In genomic region chr3:90464552-90465080, GRCm38 (mm10) we compare ENCODE assay signal across 8 mouse cellular contexts. TPM values are rescaled to one million over a fixed set of nuclear protein-coding genes. Genes with fewer than 3 reads are reported as not detected.
DNase-seq lines count a peak whose midpoint lies in the region; ATAC-seq and TF ChIP-seq lines count a peak whose summit lies in the region.

No protein-coding gene starts in this region.

- peak; percentile 41 for DNase-seq in urinary bladder, postnatal 14 days (ENCODE audit: low spot score)
- DNase-seq in urinary bladder, postnatal 25 days (ENCODE audit: low spot score), result no peak
- peak; percentile 8 to 12 for DNase-seq in gastrocnemius, adult 8-10 months (ENCODE audit: low spot score in 2 of 2)
- peak; percentile 94 for DNase-seq in lung, postnatal 0 days (ENCODE audit: low spot score)
- DNase-seq in thymus, postnatal 0 days (ENCODE audit: low spot score), result no peak
- no peak for DNase-seq in layer of hippocampus, adult 9-11 months

- H3K9me3 ChIP-seq in intestine, embryonic 16.5 days (ENCODE audit: control insufficient read depth, low read length), result no peaks in the 10 kb centered on the region
- no peaks in the 10 kb centered on the region for H3K9me3 ChIP-seq in lung, postnatal 0 days (ENCODE audit: low read length)

- no peak for TF ChIP-seq EP300 in lung, postnatal 0 days (IDR thresholded peaks at IDR 0.05)

- peak overlapping the region; percentile 66 for H3K9ac ChIP-seq in intestine, embryonic 16.5 days (ENCODE audit: low read depth, low read length)
- H3K9ac ChIP-seq in lung, postnatal 0 days (replicated peaks; ENCODE audit: low read depth), result peak overlapping the region; percentile 74

- H3K4me3 ChIP-seq in intestine, embryonic 16.5 days (ENCODE audit: low read length), result peak overlapping the region; percentile 64
- peak overlapping the region; percentile 71 for H3K4me3 ChIP-seq in lung, postnatal 0 days (ENCODE audit: low read depth, low read length)
- peak overlapping the region; percentile 63 for H3K4me3 ChIP-seq in small intestine, adult 2 months (ENCODE audit: low read depth, low read length)

- WGBS in intestine, embryonic 16.5 days, result 17% methylated on average over 37 of the region's 37 CpGs
- 6% methylated on average over 31 of the region's 37 CpGs for WGBS in lung, postnatal 0 days
- 43% methylated on average over 37 of the region's 37 CpGs for WGBS in small intestine, adult 2 months

- H3K4me1 ChIP-seq in intestine, embryonic 16.5 days (ENCODE audit: control insufficient read depth, insufficient read depth, low read length), result peaks cover 13% of the 10 kb centered on the region; the same call in 1 of the 2 replicates
- no peaks in the 10 kb centered on the region; the same call in 1 of the 2 replicates for H3K4me1 ChIP-seq in lung, postnatal 0 days (ENCODE audit: insufficient read depth, low read depth, low read length)
- H3K4me1 ChIP-seq in small intestine, adult 2 months (ENCODE audit: control insufficient read depth, insufficient read depth, insufficient read length, low read length), result no peaks in the 10 kb centered on the region

- ATAC-seq in intestine, embryonic 16.5 days, result peak; percentile 15
- ATAC-seq in lung, postnatal 0 days, result peak; percentile 75

- peak overlapping the region; percentile 85 for H3K4me2 ChIP-seq in intestine, embryonic 16.5 days (ENCODE audit: low read depth, low read length)
- H3K4me2 ChIP-seq in lung, postnatal 0 days (replicated peaks; ENCODE audit: low read depth, low read length), result peak overlapping the region; percentile 91

- peaks cover 35% of the 10 kb centered on the region for H3K27me3 ChIP-seq in intestine, embryonic 16.5 days (replicated peaks; ENCODE audit: control insufficient read depth, insufficient read depth, low read length)
- H3K27me3 ChIP-seq in lung, postnatal 0 days (replicated peaks; ENCODE audit: insufficient read depth, low read length), result no peaks in the 10 kb centered on the region
- H3K27me3 ChIP-seq in small intestine, adult 2 months (ENCODE audit: control insufficient read depth, insufficient read depth, low read length), result peaks cover 18% of the 10 kb centered on the region

- TF ChIP-seq CTCF in lung, postnatal 0 days (IDR thresholded peaks at IDR 0.05), result no peak; the same call in 1 of the 2 replicates
- TF ChIP-seq CTCF in small intestine, adult 2 months (IDR thresholded peaks at IDR 0.05; ENCODE audit: extremely low read depth, insufficient read length, insufficient replicate concordance, low read depth, low read length), result no peak

- TF ChIP-seq POLR2A in small intestine, adult 2 months (IDR thresholded peaks at IDR 0.05; ENCODE audit: low read depth, low read length), result no peak

- no peak overlapping the region for H3K27ac ChIP-seq in intestine, embryonic 16.5 days (ENCODE audit: low read length)
- H3K27ac ChIP-seq in lung, postnatal 0 days (ENCODE audit: low read length), result peak overlapping the region; percentile 89
- no peak overlapping the region for H3K27ac ChIP-seq in small intestine, adult 2 months (ENCODE audit: insufficient read depth, low read depth, low read length)

- H3K36me3 ChIP-seq in intestine, embryonic 16.5 days (ENCODE audit: control insufficient read depth, insufficient read depth, low read length), result no peaks in the 10 kb centered on the region
- no peaks in the 10 kb centered on the region for H3K36me3 ChIP-seq in lung, postnatal 0 days (ENCODE audit: insufficient read depth, low read length)
- H3K36me3 ChIP-seq in small intestine, adult 2 months (ENCODE audit: control insufficient read depth, insufficient read depth, low read length), result no peaks in the 10 kb centered on the region

RNA-seq across cellular contexts. Expression of gene Npr1, which starts 1.1 kb away (rescaled TPM):
- total RNA-seq in gastrocnemius, adult 8-10 months (2022), result 1 to 10 TPM; 3.8 to 6.9 (median 6.1) TPM
- 5.6 and 6.6 TPM in 2 replicates for polyA plus RNA-seq in intestine, embryonic 16.5 days (2015; fragmentation: Nextera tagmentation; extraction: Ambion mirVana)
- 30.0 and 35.8 TPM in 2 replicates for polyA plus RNA-seq in lung, postnatal 0 days (2015; fragmentation: Nextera tagmentation; extraction: Ambion mirVana)
- polyA plus RNA-seq in small intestine, adult 2 months (2012; rRNA removed), result 5.1 and 5.9 TPM in 2 replicates
- 2.5 and 2.6 TPM in 2 replicates for polyA plus RNA-seq in thymus, postnatal 0 days (2015; fragmentation: Nextera tagmentation; extraction: Ambion mirVana)

RNA-seq across cellular contexts. Expression of gene Ilf2, which starts 11.3 kb away (rescaled TPM):
- total RNA-seq in gastrocnemius, adult 8-10 months (2022), result 10 to 100 TPM; 24.4 to 33.4 (median 26.9) TPM
- 125 and 140 TPM in 2 replicates for polyA plus RNA-seq in intestine, embryonic 16.5 days (2015; fragmentation: Nextera tagmentation; extraction: Ambion mirVana)
- 58.4 and 65.8 TPM in 2 replicates for polyA plus RNA-seq in lung, postnatal 0 days (2015; fragmentation: Nextera tagmentation; extraction: Ambion mirVana)
- 4.3 and 5.9 TPM in 2 replicates for polyA plus RNA-seq in small intestine, adult 2 months (2012; rRNA removed)
- 137 and 146 TPM in 2 replicates for polyA plus RNA-seq in thymus, postnatal 0 days (2015; fragmentation: Nextera tagmentation; extraction: Ambion mirVana)

RNA-seq across cellular contexts. Expression of gene Snapin, which starts 26.2 kb away (rescaled TPM):
- 10 to 100 TPM; 77.7 to 93.9 (median 78.5) TPM for total RNA-seq in gastrocnemius, adult 8-10 months (2022)
- polyA plus RNA-seq in intestine, embryonic 16.5 days (2015; fragmentation: Nextera tagmentation; extraction: Ambion mirVana), result 74.7 and 79.4 TPM in 2 replicates
- polyA plus RNA-seq in lung, postnatal 0 days (2015; fragmentation: Nextera tagmentation; extraction: Ambion mirVana), result 97.9 and 101 TPM in 2 replicates
- polyA plus RNA-seq in small intestine, adult 2 months (2012; rRNA removed), result 3.4 and 7.1 TPM in 2 replicates
- polyA plus RNA-seq in thymus, postnatal 0 days (2015; fragmentation: Nextera tagmentation; extraction: Ambion mirVana), result 61.9 and 65.5 TPM in 2 replicates

RNA-seq across cellular contexts. Expression of gene Ints3, which starts 31.2 kb away (rescaled TPM):
- total RNA-seq in gastrocnemius, adult 8-10 months (2022), result 10 to 100 TPM; 14.0 to 16.8 (median 14.8) TPM
- 20.2 and 22.1 TPM in 2 replicates for polyA plus RNA-seq in intestine, embryonic 16.5 days (2015; fragmentation: Nextera tagmentation; extraction: Ambion mirVana)
- polyA plus RNA-seq in lung, postnatal 0 days (2015; fragmentation: Nextera tagmentation; extraction: Ambion mirVana), result 10.6 and 13.9 TPM in 2 replicates
- polyA plus RNA-seq in small intestine, adult 2 months (2012; rRNA removed), result 13.6 and 22.4 TPM in 2 replicates
- polyA plus RNA-seq in thymus, postnatal 0 days (2015; fragmentation: Nextera tagmentation; extraction: Ambion mirVana), result 14.5 and 15.7 TPM in 2 replicates

RNA-seq across cellular contexts. Expression of gene Chtop, which starts 44.7 kb away (rescaled TPM):
- 100 to 1,000 TPM; 112 to 117 (median 114) TPM for total RNA-seq in gastrocnemius, adult 8-10 months (2022)
- polyA plus RNA-seq in intestine, embryonic 16.5 days (2015; fragmentation: Nextera tagmentation; extraction: Ambion mirVana), result 90.4 and 99.8 TPM in 2 replicates
- polyA plus RNA-seq in lung, postnatal 0 days (2015; fragmentation: Nextera tagmentation; extraction: Ambion mirVana), result 85.8 and 87.8 TPM in 2 replicates
- polyA plus RNA-seq in small intestine, adult 2 months (2012; rRNA removed), result 14.3 and 22.3 TPM in 2 replicates
- polyA plus RNA-seq in thymus, postnatal 0 days (2015; fragmentation: Nextera tagmentation; extraction: Ambion mirVana), result 162 and 169 TPM in 2 replicates

Comparison
In these comparisons a context has a peak if more than half of its experiments do, and no peak if none do; other contexts are left out.
1. DNase-seq: peak in urinary bladder, postnatal 14 days (single experiment), gastrocnemius, adult 8-10 months (2 of 2) and lung, postnatal 0 days (single experiment); none in urinary bladder, postnatal 25 days (single experiment), thymus, postnatal 0 days (single experiment) and layer of hippocampus, adult 9-11 months (single experiment).
2. Peak in every context shown above with its lines, with median percentiles within 50 percentile points of each other: H3K4me3 ChIP-seq.